Mouse (Mus musculus) macrophage (primary cell): ENCODE measurements at regions not wholly inside any gene's neighbourhood (a gene's known extent, or its start where the extent isn't known, plus 50 kb on each side); places are given as distances from the start of the nearest gene placed in this dataset.

ENCODE experiments used
- H3K27ac ChIP-seq: fragments of 350-480 bp; formaldehyde crosslinking; 2 replicates; pipeline ENCODE4 v1.9.0; 2021
- H3K36me3 ChIP-seq: fragments of 350-480 bp; formaldehyde crosslinking; 2 replicates; pipeline ENCODE4 v1.9.0; 2021; ENCODE audit errors: inconsistent target
- H3K4me3 ChIP-seq: fragments of 350-480 bp; formaldehyde crosslinking; 2 replicates; pipeline ENCODE4 v1.9.0; 2021; ENCODE audit errors: inconsistent target
- H3K79me2 ChIP-seq: fragments of 350-480 bp; formaldehyde crosslinking; 2 replicates; pipeline ENCODE4 v1.9.0; 2021; ENCODE audit errors: inconsistent target
- WGBS: methylation state at CpG from one replicate; pipeline ENCODE4 v1.1.7; 2026; ENCODE audit warnings: inconsistent platforms; ENCODE audit not compliant: missing documents; 5-methylcytosine and 5-hydroxymethylcytosine counted together

DNA sequence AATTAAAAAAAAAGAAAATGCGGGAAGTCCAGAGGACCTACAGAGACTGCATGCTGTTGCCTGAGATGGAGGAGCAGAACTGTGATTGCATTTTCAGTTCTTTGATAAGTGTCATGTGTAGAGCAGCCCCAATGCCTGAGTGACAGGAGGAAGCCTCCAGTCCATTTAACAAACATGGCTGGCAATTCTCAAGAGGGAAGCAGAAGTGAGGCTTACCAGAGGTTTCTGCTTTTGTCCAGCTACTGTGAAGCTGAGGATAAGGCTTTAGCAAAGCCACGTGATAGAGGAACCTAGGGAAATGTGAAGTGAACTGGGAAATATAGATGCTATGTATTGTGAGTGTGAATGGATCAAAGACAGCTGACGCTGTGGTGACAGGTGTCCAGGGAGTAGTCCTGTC, 56.6 kb downstream of the Sucnr1 start:
- no peak overlapping the region for H3K27ac ChIP-seq
- H3K79me2 ChIP-seq, result no peaks in the 10 kb centered on the region
- WGBS, result 64% methylated on average over 3 of the region's 3 CpGs
- no peak overlapping the region for H3K4me3 ChIP-seq
- H3K36me3 ChIP-seq, result no peaks in the 10 kb centered on the region

DNA sequence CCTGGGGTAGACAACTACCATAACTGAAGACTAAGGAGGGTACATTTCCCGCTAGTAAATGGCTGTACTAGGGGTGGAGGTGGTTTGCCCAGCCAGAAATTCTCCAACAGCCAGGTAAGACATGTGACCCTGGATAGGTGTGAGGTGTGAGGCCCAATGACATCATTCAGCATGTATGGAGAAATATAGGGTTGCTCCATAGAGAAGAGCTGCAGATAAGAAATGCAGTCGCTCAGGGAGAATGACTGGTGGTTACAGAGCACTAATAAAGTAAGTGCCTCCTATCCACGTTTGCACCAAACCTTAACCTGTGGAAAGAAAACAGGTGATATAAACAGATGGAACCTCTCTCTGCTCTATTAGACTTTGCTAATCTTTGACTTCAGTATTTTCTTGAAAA, 78.2 kb downstream of the Sucnr1 start:
- Histone ChIP-seq H3K36me3 (no peaks in the 10 kb centered on the region), H3K79me2 (no peaks in the 10 kb centered on the region)

DNA sequence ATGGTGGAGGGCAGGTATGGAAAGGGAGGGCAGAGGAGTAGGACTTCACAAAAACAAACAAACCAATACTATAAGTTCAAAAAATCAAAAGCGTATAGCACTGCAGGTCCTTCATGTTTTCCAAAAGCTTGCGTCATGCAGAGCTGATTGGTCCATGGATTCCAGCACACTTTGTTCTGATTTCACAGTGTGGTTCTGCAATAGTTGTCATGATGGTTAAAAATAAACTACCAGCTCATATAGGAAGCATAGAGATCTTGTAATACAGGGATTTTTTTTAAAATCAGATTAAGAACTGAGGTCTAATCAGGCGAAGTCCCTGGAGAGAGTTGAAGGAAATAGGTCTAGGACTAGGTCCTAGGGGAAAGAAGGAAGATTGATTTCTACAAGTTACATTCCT, 86.0 kb downstream of the Sucnr1 start:
- H3K79me2 ChIP-seq, result no peaks in the 10 kb centered on the region
- 90% methylated on average over 3 of the region's 3 CpGs for WGBS
- H3K27ac ChIP-seq, result no peak overlapping the region
- H3K4me3 ChIP-seq, result no peak overlapping the region
- no peaks in the 10 kb centered on the region for H3K36me3 ChIP-seq

More for the DNA sequence above, 78.2 kb downstream of the Sucnr1 start:
- WGBS, result 96% methylated on average over 3 of the region's 3 CpGs
- no peak overlapping the region for H3K27ac ChIP-seq
- H3K4me3 ChIP-seq, result no peak overlapping the region

DNA sequence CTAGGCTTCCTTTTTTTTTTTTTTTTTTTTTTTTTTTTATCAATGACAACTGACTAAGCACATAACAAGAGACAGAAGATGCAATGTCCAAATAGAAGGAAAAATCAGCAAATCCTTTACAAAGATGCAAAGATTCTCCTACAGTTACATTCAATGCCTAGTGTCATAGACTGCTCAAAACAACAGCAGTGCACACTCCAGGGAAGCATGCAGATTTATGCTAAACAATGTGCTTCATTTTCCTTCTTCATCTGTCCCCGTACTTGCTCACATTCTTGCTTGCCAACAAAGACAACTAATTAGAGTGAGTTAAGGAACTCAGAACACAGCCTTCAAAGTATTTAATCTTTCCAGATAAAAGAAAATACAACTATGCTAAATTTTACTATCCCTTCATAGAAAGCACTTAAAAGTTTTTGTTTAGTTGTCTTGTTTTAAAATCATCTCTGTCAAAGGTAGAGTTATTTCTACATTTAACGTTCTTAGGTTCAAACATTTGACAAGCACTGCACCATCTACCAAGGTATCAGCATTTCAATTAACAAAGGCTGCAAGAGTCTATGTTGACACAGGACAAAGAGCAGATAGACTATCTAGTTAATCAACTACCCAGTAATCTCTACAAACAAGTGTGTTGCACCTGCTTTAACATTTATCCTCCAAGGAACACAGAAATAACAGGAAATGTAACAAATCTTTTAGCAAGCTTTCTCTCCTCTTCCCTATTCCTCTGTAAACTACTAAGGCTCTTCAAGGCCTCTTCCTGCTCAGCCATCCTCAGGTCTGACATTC, 86.7 kb downstream of the Sucnr1 start:
- no peaks in the 10 kb centered on the region for H3K36me3 ChIP-seq
- WGBS, result 100% methylated on average over 2 of the region's 2 CpGs
- H3K4me3 ChIP-seq, result no peak overlapping the region
- H3K79me2 ChIP-seq, result no peaks in the 10 kb centered on the region
- no peak overlapping the region for H3K27ac ChIP-seq

DNA sequence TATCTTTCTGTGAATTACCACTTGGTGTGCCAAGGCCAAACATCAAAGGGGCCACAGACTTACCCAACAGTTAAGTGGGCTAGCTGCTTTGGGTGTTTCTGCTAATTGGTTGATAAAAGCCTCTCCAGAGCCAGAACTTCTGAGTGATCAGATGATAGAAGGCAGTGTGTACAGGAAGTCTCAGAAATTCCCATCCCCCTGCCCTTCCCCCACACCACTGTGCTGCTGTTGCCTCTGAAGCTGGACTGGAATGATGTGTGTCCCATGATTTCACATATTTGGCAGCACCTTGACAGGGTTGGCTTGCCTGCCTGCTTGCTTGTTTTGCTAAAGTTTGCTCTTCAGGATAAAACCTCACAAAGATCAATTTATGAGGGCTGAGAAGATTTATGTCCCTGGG, 87.9 kb downstream of the Sucnr1 start:
- Histone ChIP-seq H3K36me3 (no peaks in the 10 kb centered on the region), H3K27ac (no peak overlapping the region), H3K4me3 (no peak overlapping the region), H3K79me2 (no peaks in the 10 kb centered on the region)

DNA sequence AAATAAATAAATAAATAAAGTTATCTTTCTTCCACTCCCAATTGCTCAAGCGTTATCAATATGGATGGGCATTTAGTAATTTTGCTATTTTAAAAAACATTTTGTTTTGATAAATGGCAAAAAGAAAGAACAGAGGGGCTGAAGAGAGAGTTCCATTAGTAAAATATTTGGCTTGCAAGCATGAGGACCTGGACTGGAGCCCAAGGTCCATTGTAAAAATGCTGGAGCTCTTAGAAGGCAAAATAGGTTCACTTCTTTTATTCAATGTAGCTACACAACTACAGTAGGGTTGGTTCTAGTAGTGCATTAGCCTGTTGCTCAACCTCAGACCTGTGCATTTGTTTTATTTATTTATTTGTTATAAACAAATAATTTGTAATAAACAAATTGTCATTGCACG, 102.8 kb downstream of the Sucnr1 start:
- Histone ChIP-seq H3K79me2 (no peaks in the 10 kb centered on the region), H3K27ac (no peak overlapping the region), H3K36me3 (no peaks in the 10 kb centered on the region), H3K4me3 (no peak overlapping the region)
- 96% methylated on average over 2 of the region's 2 CpGs for WGBS

DNA sequence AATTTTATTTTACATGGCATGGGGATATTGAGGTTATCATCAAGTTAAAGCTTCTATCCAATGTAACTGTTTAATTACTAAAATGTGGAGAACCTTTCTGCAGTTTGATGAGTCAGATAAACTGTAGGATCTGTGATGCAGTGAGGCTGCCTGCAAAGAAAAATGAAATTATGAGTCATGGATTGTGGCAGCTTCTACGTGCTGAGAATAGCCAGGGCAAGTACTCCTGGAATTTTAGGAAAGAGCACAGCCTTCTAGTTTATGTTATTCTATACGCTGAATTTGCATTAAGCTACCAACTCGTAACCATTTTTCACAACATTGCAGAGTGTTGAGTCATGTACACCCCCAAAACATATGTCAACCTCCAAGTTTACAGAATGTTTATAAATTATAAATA, 114.4 kb downstream of the Sucnr1 start:
- Histone ChIP-seq H3K4me3 (no peak overlapping the region), H3K27ac (no peak overlapping the region), H3K36me3 (no peaks in the 10 kb centered on the region), H3K79me2 (no peaks in the 10 kb centered on the region)
- 88% methylated on average over 3 of the region's 3 CpGs for WGBS

DNA sequence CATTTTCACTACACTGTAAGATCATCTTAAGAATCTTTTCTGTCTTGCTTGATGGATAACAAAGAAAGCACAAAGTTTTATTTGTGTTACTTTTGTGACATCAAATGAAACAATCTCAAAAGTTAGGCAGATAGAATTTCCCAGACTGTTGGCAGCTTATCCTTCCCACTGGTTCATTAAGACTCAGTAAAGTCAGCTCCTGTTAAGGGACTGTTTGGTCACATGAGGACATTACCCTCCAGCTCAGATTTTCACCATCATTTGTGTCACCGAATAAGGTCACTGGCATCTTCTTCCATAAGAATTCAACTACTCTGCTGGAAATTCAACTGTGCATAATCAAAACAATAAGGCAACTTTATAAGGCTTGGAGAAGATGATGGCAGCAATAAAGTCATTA, 126.3 kb downstream of the Sucnr1 start:
- Histone ChIP-seq H3K36me3 (no peaks in the 10 kb centered on the region), H3K27ac (no peak overlapping the region), H3K4me3 (no peak overlapping the region), H3K79me2 (no peaks in the 10 kb centered on the region)
- 93% methylated on average over 1 of the region's 1 CpGs for WGBS

DNA sequence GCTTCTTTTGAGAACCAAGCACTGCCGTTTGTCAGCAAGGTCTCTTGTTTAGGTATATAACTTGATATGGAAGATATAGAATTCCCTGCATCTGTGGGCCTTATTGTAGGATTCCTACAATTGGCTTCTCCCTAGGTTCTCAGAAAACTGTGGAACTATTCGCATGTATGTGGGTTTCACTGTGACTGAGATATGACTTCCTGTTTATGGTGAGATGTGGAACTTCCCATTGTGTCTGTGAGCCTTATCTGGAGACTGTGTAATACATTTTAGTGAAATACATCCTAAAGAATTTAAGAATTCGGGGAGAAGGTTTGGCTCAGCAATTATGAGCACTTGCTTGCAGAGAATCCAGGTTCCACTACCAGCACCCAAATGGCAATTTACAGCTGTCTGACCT, 137.3 kb downstream of the Sucnr1 start:
- Histone ChIP-seq H3K4me3 (no peak overlapping the region), H3K27ac (no peak overlapping the region), H3K79me2 (no peaks in the 10 kb centered on the region), H3K36me3 (no peaks in the 10 kb centered on the region)
- WGBS, result 13% methylated on average over 3 of the region's 3 CpGs

DNA sequence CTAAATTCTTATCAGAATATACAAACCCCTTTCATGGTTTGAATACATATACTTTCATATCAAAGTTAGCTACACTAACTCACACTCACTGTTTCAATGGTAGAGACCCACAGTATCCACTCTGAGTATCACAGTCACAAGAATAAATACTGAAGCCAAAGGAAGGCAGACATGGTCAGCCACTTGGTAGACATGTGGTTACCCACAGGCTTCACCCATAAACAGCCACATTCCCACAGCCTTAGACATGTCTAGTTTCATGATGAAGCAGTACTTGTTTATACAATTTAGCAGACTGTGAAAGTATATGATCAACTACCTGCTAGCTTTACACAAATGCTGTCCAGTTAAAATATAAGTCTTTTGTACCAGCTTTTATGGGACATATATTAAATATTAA, 159.0 kb downstream of the Sucnr1 start:
- H3K4me3 ChIP-seq, result no peak overlapping the region
- H3K27ac ChIP-seq, result no peak overlapping the region
- no peaks in the 10 kb centered on the region for H3K36me3 ChIP-seq
- H3K79me2 ChIP-seq, result no peaks in the 10 kb centered on the region

DNA sequence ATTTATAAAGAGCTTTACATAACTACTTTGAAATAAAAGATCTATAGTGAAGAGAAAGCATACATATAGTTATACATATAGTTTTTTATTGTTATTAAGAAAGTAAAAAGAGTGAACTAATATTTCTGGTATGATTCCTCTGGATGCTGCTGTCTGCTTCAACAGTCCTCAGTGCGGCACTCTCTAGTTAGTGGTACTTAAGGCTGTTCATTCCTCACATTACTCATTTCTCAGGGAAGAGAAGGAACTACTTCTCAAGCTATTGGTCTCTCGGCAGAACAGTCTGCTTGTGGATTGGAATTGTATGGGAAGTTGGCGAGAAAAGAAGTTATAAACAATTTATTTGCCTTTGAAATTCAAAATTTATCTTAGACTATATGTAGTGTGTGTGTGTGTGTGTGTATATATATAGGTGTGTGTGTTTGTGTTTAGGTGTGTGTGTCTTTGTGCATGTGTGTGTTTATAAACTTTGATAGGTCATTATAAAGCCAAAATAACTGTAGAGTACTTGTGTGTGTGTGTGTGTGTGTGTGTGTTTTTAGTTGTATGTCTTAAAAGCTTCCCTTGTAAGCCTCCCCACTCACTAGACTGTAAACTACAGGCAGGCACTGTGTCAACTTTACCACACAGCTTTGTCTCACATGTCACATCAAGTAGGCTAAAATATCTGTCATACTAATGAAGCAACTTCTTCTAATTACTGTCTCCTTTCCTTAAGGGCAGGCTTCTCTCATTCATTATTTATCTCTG, 185.2 kb downstream of the Sucnr1 start:
- Histone ChIP-seq H3K27ac (no peak overlapping the region), H3K79me2 (no peaks in the 10 kb centered on the region), H3K4me3 (no peak overlapping the region), H3K36me3 (no peaks in the 10 kb centered on the region)
- 96% methylated on average over 3 of the region's 3 CpGs for WGBS

DNA sequence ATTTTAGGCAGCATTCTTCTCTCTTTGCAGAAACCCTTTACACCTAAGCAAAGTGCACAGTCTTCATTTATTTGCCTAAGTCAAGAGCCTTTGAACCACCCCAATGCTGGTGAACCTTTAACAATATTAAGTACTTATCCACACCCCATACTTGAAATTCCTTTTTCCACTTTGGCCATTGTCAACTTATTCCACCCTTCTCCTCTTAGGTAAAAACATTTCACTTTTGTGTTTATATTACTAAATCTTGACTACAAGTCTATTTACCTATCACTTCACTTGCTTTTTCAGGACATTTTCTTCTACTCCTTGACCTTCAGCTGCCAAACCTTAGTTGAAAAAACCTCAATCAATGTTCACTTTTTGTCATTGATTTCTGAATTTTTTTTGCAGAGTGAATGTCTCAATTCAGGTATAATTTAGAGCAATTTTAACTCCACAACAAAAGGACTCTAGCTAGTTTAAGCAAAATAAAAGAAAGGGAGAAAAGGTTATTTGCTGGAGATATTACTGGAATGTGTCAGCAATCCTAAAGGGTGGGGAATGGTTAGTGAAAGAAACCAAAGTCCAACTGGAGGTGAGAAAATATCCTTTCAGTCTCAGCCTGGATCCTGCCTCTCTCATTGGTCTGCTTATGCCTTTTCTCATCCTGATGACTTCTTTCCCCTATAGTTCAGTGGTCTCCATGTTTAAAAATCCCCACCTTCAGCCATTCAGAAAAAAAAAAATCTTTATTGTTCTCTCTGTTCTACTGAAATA, 185.9 kb downstream of the Sucnr1 start:
- no peak overlapping the region for H3K4me3 ChIP-seq
- H3K79me2 ChIP-seq, result no peaks in the 10 kb centered on the region
- no peak overlapping the region for H3K27ac ChIP-seq
- H3K36me3 ChIP-seq, result no peaks in the 10 kb centered on the region

DNA sequence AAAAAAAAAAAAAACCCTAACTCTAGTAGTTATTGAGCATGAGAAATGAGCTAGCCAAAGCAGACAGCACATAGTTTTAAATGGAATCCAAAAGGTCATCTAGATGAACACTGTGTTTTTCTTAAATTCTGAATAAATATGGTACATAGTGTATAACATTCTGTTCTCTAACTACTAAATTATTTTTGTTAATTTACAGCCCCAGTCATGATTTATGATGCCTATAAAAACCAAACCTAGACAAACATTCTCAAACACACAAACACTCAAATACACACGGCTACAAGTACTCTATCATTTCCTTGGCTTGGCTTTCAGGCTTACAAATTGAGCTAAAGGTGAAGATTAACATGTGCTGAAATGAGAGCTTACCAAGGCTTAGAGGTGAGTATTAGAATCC, 188.8 kb downstream of the Sucnr1 start:
- WGBS, result 92% methylated on average over 1 of the region's 1 CpGs
- Histone ChIP-seq H3K36me3 (no peaks in the 10 kb centered on the region), H3K27ac (no peak overlapping the region), H3K79me2 (no peaks in the 10 kb centered on the region), H3K4me3 (no peak overlapping the region)

DNA sequence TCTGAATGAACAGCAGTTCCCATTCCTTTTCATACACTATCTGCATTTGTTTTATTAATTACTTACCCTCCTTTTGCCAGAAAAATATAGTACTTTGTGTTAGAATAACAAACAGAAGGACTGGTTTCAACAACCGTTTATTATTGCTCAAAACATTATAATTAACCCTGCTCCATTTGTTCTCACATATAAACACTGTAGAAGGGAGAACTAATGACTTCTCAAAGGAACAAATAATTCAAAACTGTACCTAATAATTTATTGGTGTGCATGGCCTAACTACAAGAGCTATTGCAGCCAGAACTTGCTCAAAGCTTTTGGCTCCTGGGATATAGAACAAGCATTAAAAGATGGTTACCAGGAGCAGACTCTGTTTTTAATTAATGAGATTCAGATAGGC, 192.1 kb downstream of the Sucnr1 start:
- Histone ChIP-seq H3K27ac (no peak overlapping the region), H3K4me3 (no peak overlapping the region), H3K36me3 (no peaks in the 10 kb centered on the region), H3K79me2 (no peaks in the 10 kb centered on the region)
- 100% methylated on average over 1 of the region's 1 CpGs for WGBS

DNA sequence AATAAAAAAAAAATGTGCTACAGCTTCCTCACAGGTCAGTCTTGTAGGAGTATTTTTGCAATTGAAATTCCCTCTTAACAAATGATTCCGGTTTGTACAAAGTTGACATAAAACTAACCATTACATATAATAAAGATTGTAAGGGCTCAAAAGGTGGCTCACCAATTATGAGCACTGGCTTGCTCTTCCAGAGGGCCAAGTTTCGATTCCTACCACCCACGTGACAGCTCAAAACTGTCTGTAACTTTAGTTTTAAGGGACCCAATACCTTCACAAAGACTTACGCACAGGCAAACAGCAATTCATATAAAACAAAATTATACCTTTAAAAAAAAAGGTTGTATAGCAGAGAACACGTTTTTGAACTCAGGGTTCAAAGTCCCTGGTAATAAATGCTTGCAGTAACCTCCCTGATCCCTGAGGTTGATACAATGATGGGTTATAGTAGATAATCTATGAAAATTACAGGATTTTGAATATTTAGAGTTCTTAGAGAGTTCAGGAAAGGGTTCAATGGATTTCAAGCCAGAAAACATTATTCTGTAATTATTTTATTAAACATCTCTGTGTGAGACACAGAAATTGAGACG, 193.7 kb downstream of the Sucnr1 start:
- WGBS, result 95% methylated on average over 6 of the region's 6 CpGs
- Histone ChIP-seq H3K27ac (no peak overlapping the region), H3K79me2 (no peaks in the 10 kb centered on the region), H3K4me3 (no peak overlapping the region), H3K36me3 (no peaks in the 10 kb centered on the region)
